Comparison of ENCODE assay signal across 13 mouse cellular contexts in genomic region chr1:181260949-181261696, GRCm38 (mm10). TPM values are rescaled to one million over a fixed set of nuclear protein-coding genes. Genes with fewer than 3 reads are reported as not detected.
DNase-seq lines count a peak whose midpoint lies in the region; ATAC-seq and TF ChIP-seq lines count a peak whose summit lies in the region.
"Had no signal": no experiment of that assay in that cellular context is flagged by ENCODE, and none has a peak within 500 bp of the region (broad histone marks: within the 10 kb centered on the region; RNA-seq: fewer than 3 reads in every experiment).

No protein-coding gene starts in this region.

- H3K36me3 ChIP-seq in heart, embryonic 11.5 days (ENCODE audit: control insufficient read depth, insufficient read depth, low read length) = no peaks in the 10 kb centered on the region
- no peaks in the 10 kb centered on the region for H3K36me3 ChIP-seq in liver, embryonic 16.5 days (ENCODE audit: control insufficient read depth, insufficient read depth)
- H3K36me3 ChIP-seq in kidney, adult 2 months (ENCODE audit: control insufficient read depth, insufficient read depth, low read length) = no peaks in the 10 kb centered on the region
- H3K36me3 ChIP-seq: neural tube, embryonic 13.5 days had no signal

- H3K9ac ChIP-seq in heart, embryonic 11.5 days (ENCODE audit: low read depth, low read length) = no peak overlapping the region
- H3K9ac ChIP-seq in liver, embryonic 16.5 days (ENCODE audit: low read depth, low read length) = peak overlapping the region; percentile 56
- H3K9ac ChIP-seq: neural tube, embryonic 13.5 days had no signal

- H3K9me3 ChIP-seq in heart, embryonic 11.5 days (replicated peaks; ENCODE audit: control insufficient read depth, low read length) = no peaks in the 10 kb centered on the region
- no peaks in the 10 kb centered on the region for H3K9me3 ChIP-seq in liver, embryonic 16.5 days (replicated peaks; ENCODE audit: control insufficient read depth, low read length)
- H3K9me3 ChIP-seq: neural tube, embryonic 13.5 days had no signal

- TF ChIP-seq CTCF in kidney, adult 2 months (conservative IDR thresholded peaks at IDR 0.05; ENCODE audit: insufficient read depth, insufficient read length, low read depth, low read length) = no peak
- TF ChIP-seq CTCF in cerebellum, adult 2 months (IDR thresholded peaks at IDR 0.05; ENCODE audit: borderline replicate concordance, insufficient read depth, low read depth, low read length) = no peak

- TF ChIP-seq POLR2A in kidney, adult 2 months (IDR thresholded peaks at IDR 0.05; ENCODE audit: low read depth, low read length) = no peak
- no peak for TF ChIP-seq POLR2A in cerebellum, adult 2 months (IDR thresholded peaks at IDR 0.05; ENCODE audit: borderline replicate concordance, insufficient read depth, low read length)

- no peak overlapping the region for H3K4me3 ChIP-seq in heart, embryonic 11.5 days (ENCODE audit: low read depth, low read length)
- H3K4me3 ChIP-seq in liver, embryonic 16.5 days (ENCODE audit: low read depth, low read length) = no peak overlapping the region
- no peak overlapping the region for H3K4me3 ChIP-seq in kidney, adult 2 months (ENCODE audit: insufficient read depth, low read depth, low read length)
- no peak overlapping the region for H3K4me3 ChIP-seq in cerebellum, adult 2 months (replicated peaks; ENCODE audit: insufficient read depth, low read depth, low read length)
- H3K4me3 ChIP-seq: neural tube, embryonic 13.5 days had no signal

- H3K4me1 ChIP-seq in heart, embryonic 11.5 days (ENCODE audit: control insufficient read depth, insufficient read depth, low read length) = peaks cover 28% of the 10 kb centered on the region
- H3K4me1 ChIP-seq in liver, embryonic 16.5 days (ENCODE audit: control insufficient read depth, low read depth, low read length) = peaks cover 61% of the 10 kb centered on the region
- H3K4me1 ChIP-seq in kidney, adult 2 months (ENCODE audit: control insufficient read depth, insufficient read depth, low read length) = peaks cover 21% of the 10 kb centered on the region; the same call in 1 of the 2 replicates
- 0 out of 2 replicates have a peak, but pooled peaks cover 2% of the 10 kb centered on the region for H3K4me1 ChIP-seq in cerebellum, adult 2 months (ENCODE audit: control insufficient read depth, insufficient read depth, low read length)

- ATAC-seq in heart, embryonic 11.5 days (replicated peaks; ENCODE audit: insufficient number of reproducible peaks, low FRiP score, low TSS enrichment) = 0 out of 2 replicates have a peak, but pooled peaks have one; percentile 21
- ATAC-seq in liver, embryonic 16.5 days (ENCODE audit: low read depth) = peak; percentile 25

- H3K27ac ChIP-seq in heart, embryonic 11.5 days (ENCODE audit: low read depth, low read length) = peak overlapping the region; percentile 57
- H3K27ac ChIP-seq in liver, embryonic 16.5 days (ENCODE audit: low read length) = peak overlapping the region; percentile 99
- H3K27ac ChIP-seq in kidney, adult 2 months (ENCODE audit: insufficient read depth, low read depth, low read length) = no peak overlapping the region
- no peak overlapping the region for H3K27ac ChIP-seq in cerebellum, adult 2 months (ENCODE audit: insufficient read depth, low read length)
- H3K27ac ChIP-seq: kidney, postnatal 0 days; macrophage; neural tube, embryonic 13.5 days had no signal

- H3K27me3 ChIP-seq in heart, embryonic 11.5 days (ENCODE audit: control insufficient read depth, insufficient read depth, low read length) = no peaks in the 10 kb centered on the region
- no peaks in the 10 kb centered on the region for H3K27me3 ChIP-seq in liver, embryonic 16.5 days (ENCODE audit: control insufficient read depth, insufficient read depth, low read depth, low read length)
- H3K27me3 ChIP-seq in kidney, adult 2 months (replicated peaks; ENCODE audit: control insufficient read depth, insufficient read depth, low read length) = no peaks in the 10 kb centered on the region
- no peaks in the 10 kb centered on the region for H3K27me3 ChIP-seq in cerebellum, adult 2 months (ENCODE audit: control insufficient read depth, insufficient read depth, low read length)
- H3K27me3 ChIP-seq: neural tube, embryonic 13.5 days had no signal

- 37% methylated on average over 8 of the region's 8 CpGs for WGBS in heart, embryonic 11.5 days (ENCODE audit: insufficient replicate concordance)
- WGBS in liver, embryonic 16.5 days (ENCODE audit: insufficient replicate concordance) = 28% methylated on average over 8 of the region's 8 CpGs
- WGBS in kidney, adult 2 months = 46% methylated on average over 8 of the region's 8 CpGs
- WGBS in cerebellum, adult 2 months = 41% methylated on average over 8 of the region's 8 CpGs

- peak; percentile 45 to 49 for DNase-seq in adrenal gland, adult (ENCODE audit: inconsistent age in 2 of 2, low spot score in 1 of 2)
- DNase-seq in adrenal gland, adult 2 months = no peak
- peak; percentile 45 to 70 for DNase-seq in spleen, postnatal 36 days (ENCODE audit: low spot score in 2 of 2)
- no peak for DNase-seq in spleen, adult 12 weeks (ENCODE audit: low spot score)
- DNase-seq in kidney, adult 2 months = no peak
- no peak for DNase-seq in cerebellum, adult 2 months
- DNase-seq: cerebellum, adult 9-10 months; left cerebral cortex, postnatal 4 days had no signal

- H3K4me2 ChIP-seq in heart, embryonic 11.5 days = no peak overlapping the region
- peak overlapping the region; percentile 44 for H3K4me2 ChIP-seq in liver, embryonic 16.5 days (ENCODE audit: low read depth, low read length)
- H3K4me2 ChIP-seq: neural tube, embryonic 13.5 days had no signal

RNA-seq across cellular contexts. Expression of gene Wdr26, which starts 49.3 kb away (rescaled TPM):
- total RNA-seq in adrenal gland, adult 2 months (2021) = 100 to 1,000 TPM; 113 to 140 TPM
- polyA plus RNA-seq in adrenal gland, adult 2 months (2012; rRNA removed) = 56.7 and 62.2 TPM in 2 replicates
- polyA plus RNA-seq in heart, embryonic 11.5 days (2014; fragmentation: Nextera tagmentation; extraction: Ambion mirVana) = 30.9 and 37.5 TPM in 2 replicates
- 42.9 and 46.1 TPM in 2 replicates for polyA plus RNA-seq in liver, embryonic 16.5 days (2015; fragmentation: Nextera tagmentation; extraction: Ambion mirVana)
- polyA plus RNA-seq in kidney, adult 2 months (2012; rRNA removed) = 28.5 and 32.1 TPM in 2 replicates
- polyA plus RNA-seq in cerebellum, adult 2 months (2012; rRNA removed) = 47.0 and 47.8 TPM in 2 replicates

Comparison
In these comparisons a context has a peak if more than half of its experiments do, and no peak if none do; other contexts are left out.
1. DNase-seq: peak in adrenal gland, adult (2 of 2) and spleen, postnatal 36 days (2 of 2); none in adrenal gland, adult 2 months (single experiment), spleen, adult 12 weeks (single experiment), kidney, adult 2 months (single experiment) and cerebellum, adult 2 months (0 of 2).
2. H3K27ac ChIP-seq: peak in heart, embryonic 11.5 days (single experiment) and liver, embryonic 16.5 days (single experiment); none in kidney, adult 2 months (single experiment) and cerebellum, adult 2 months (single experiment).